Mouse (Mus musculus): Measurements from ENCODE around the gene Vav3. TPM values are rescaled to one million over a fixed set of nuclear protein-coding genes. Genes with fewer than 3 reads are reported as not detected.

The Vav3 gene
- polyA plus RNA-seq, 1 experiment: 2.2 TPM

GRCm38 (mm10) chr3:109732327-109733182 is 392.1 kb downstream of the Vav3 start:
- peak; percentile 17 for TF ChIP-seq CTCF (IDR thresholded peaks at IDR 0.05; ENCODE audit: control insufficient read depth, insufficient read depth, insufficient read length)
- no peak for TF ChIP-seq CEBPB (IDR thresholded peaks at IDR 0.05; ENCODE audit: low read depth)
- H3K4me3 ChIP-seq (ENCODE audit: insufficient read depth, poor library complexity, severe bottlenecking): no peak overlapping the region
- H3K79me2 ChIP-seq (ENCODE audit: control insufficient read depth, insufficient read depth): no peaks in the 10 kb centered on the region

More at GRCm38 (mm10) chr3:109732327-109733182, 392.1 kb downstream of the Vav3 start:
- Histone ChIP-seq H3K79me3 (ENCODE audit: low read depth) (no peaks in the 10 kb centered on the region), H3K27me3 (ENCODE audit: control insufficient read depth, insufficient read depth, insufficient read length) (no peaks in the 10 kb centered on the region), H3ac (ENCODE audit: control insufficient read depth, insufficient read length, low read depth) (no peak overlapping the region), H3K36me3 (ENCODE audit: control insufficient read depth, insufficient read depth) (no peaks in the 10 kb centered on the region)

Other genes with a start within 250 kb of the Vav3 start
- 32.6 TPM for gene Slc25a24, start 217.5 kb upstream of the Vav3 start, polyA plus RNA-seq (2012; fragmentation: generic; extraction: Trizol)

Measured in C2C12 (cell line).